Mouse (Mus musculus) embryonic facial prominence, embryonic 14.5 days (tissue): ENCODE data around the gene Fam104a. TPM values are rescaled to one million over a fixed set of nuclear protein-coding genes. Genes with fewer than 3 reads are reported as not detected.
A peak's percentile ranks its signal among the peaks of the same experiment; 100 is the strongest.

Experiments
- ATAC-seq: fragments of 200-750 bp; cut with Nextera tagmentation; 2 replicates; pipeline ENCODE4 v1.8.0; 2017; ENCODE audit warnings: low read depth, moderate number of reproducible peaks, moderate TSS enrichment
- DNase-seq: peaks from one replicate; pipeline ENCODE4 v3.0.0-alpha.2; 2015; ENCODE audit warnings: low spot score
- H3K27ac ChIP-seq: fragments of 300-500 bp; sonication (generic); replicated peaks from 2 replicates; pipeline ENCODE4 v1.5.1; 2014; ENCODE audit warnings: low read depth, mild to moderate bottlenecking, low read length, moderate library complexity
- H3K27me3 ChIP-seq: fragments of 300-500 bp; sonication (generic); replicated peaks from 2 replicates; pipeline ENCODE4 v1.6.1; 2014; ENCODE audit warnings: low read length; ENCODE audit not compliant: control insufficient read depth, insufficient read depth
- H3K36me3 ChIP-seq: fragments of 300-500 bp; sonication (generic); 2 replicates; pipeline ENCODE4 v1.6.1; 2014; ENCODE audit warnings: low read length, mixed read lengths; ENCODE audit not compliant: control insufficient read depth, insufficient read depth
- H3K4me1 ChIP-seq: fragments of 300-500 bp; sonication (generic); 2 replicates; pipeline ENCODE4 v1.6.1; 2014; ENCODE audit warnings: antibody characterized with exemption, low read length; ENCODE audit not compliant: control insufficient read depth, insufficient read depth
- H3K4me2 ChIP-seq: fragments of 300-500 bp; sonication (generic); 2 replicates; pipeline ENCODE4 v1.6.1; 2014; ENCODE audit warnings: low read depth, mild to moderate bottlenecking, low read length, moderate library complexity, mixed read lengths
- H3K4me3 ChIP-seq: fragments of 300-500 bp; sonication (generic); 2 replicates; pipeline ENCODE4 v1.5.1; 2014; ENCODE audit warnings: low read depth, mild to moderate bottlenecking, low read length
- H3K9ac ChIP-seq: fragments of 300-500 bp; sonication (generic); 2 replicates; pipeline ENCODE4 v1.6.1; 2014; ENCODE audit warnings: low read depth, mild to moderate bottlenecking, low read length, moderate library complexity, mixed read lengths
- H3K9me3 ChIP-seq: fragments of 300-500 bp; sonication (generic); 2 replicates; pipeline ENCODE4 v1.6.1; 2016; ENCODE audit warnings: low read length; ENCODE audit not compliant: control insufficient read depth
- WGBS: fragments of 180-500 bp; shearing (Covaris S2); extraction: QIAGEN DNeasy Blood & Tissue Kit; methylation state at CpG from one replicate; pipeline ENCODE4 v1.1.7; 2014; 5-methylcytosine and 5-hydroxymethylcytosine counted together
- polyA plus RNA-seq: library from polyadenylated mRNA; unstranded; fragments of >200 nt; fragmentation: Nextera tagmentation; extraction: Ambion mirVana; gene quantifications from 2 replicates; pipeline ENCODE4 v1.2.1, GENCODE M21; 2014

The Fam104a gene
- polyA plus RNA-seq, 1 experiment from 2014 or later, result 48.6 TPM

DNA sequence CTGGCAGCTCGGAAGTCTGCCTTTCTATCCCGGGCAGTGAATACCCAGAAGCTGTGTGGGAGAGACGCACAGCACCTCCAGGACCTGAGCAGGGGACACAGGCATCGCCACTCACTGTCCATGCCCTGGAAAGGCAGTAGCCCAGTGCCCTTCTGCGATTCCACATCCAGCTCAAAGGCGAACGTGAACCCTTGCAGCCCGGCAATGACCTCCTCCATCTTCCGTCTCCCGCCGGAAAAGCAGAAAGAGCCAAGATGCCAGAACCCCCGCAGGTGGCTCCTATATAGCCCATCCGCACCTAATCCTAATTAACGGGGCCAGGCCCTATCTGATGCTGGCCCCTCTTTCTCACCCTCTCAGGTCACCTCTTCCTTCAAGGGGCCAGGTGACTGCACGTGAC, 25.3 kb upstream of the Fam104a start:
- WGBS, result 20% methylated on average over 14 of the region's 15 CpGs
- Histone ChIP-seq H3K27ac (no peak overlapping the region), H3K4me2 (peak overlapping the region; percentile 3; the same call in 1 of the 2 replicates)

DNA sequence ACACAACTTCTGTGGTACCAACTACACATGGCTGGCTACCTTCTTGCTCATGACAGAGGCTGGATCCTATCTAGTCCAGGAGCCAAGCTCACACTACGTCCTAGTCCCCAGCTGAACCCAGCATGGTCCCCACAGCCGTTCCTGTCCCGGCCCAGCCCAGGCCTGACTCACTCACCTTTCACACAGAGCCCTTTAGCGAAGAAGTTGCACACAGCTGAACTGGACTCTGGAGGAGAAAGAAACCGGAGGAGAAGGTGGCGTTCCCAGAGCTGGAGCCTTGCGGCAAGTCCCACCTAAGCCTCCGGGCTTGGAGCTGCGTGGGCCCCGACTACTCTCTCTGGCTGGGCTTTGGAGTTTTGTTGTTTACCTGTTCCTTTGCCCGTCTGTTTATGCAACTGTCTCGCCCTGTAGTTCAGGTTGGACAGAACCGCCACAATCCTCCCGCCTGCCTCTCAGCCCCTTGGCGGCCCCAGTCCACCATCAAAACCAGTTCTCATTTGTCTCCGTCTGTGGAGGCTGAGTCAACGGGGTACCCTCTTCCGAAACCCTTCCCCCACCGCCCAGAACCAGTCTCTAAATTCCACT, 24.8 kb upstream of the Fam104a start:
- 42% methylated on average over 19 of the region's 19 CpGs for WGBS
- Histone ChIP-seq H3K4me2 (no peak overlapping the region), H3K9me3 (no peaks in the 10 kb centered on the region), H3K36me3 (no peaks in the 10 kb centered on the region), H3K27ac (no peak overlapping the region), H3K4me1 (peaks cover 19% of the 10 kb centered on the region), H3K9ac (0 out of 2 replicates have a peak overlapping the region, but pooled peaks have one; percentile 12), H3K27me3 (no peaks in the 10 kb centered on the region), H3K4me3 (no peak overlapping the region)
- ATAC-seq (no peak), DNase-seq (no peak)

More for the DNA sequence above, 25.3 kb upstream of the Fam104a start:
- Histone ChIP-seq H3K36me3 (no peaks in the 10 kb centered on the region), H3K4me1 (peaks cover 19% of the 10 kb centered on the region), H3K9ac (0 out of 2 replicates have a peak overlapping the region, but pooled peaks have one; percentile 12), H3K27me3 (no peaks in the 10 kb centered on the region), H3K9me3 (no peaks in the 10 kb centered on the region), H3K4me3 (no peak overlapping the region)
- ATAC-seq (no peak), DNase-seq (no peak)

DNA sequence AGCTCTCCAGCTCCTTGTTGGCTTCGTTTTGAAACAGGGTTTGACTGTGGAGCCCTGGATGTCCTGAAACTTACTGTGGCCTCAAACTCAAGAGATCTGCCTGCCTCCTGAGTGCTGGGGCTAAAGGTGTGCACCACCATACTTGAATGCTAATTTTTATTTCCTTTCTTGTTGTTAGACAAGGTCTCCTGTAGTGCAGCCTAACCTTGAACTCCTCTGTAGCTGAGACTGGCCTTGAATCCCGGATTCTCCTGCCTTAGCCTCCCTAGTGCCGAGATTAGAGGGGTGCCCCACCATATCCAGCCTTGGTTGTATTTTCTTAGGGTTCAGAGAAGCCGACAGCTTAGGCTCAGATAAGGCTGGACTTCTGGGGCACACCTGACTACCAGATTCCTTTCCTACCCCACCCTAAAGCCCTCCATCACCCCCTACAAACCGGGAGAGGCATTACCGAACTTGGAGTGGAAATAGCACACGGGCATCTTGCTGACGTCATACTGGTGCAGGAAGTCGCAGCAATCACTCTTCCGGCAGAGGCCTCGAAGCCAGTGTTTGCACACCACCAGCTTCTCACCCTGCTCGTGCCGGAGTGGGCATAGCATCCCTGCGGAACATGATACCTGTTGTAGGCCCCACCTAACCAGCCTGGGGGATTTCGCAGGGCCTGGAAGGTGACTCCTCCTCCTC, 22.2 kb upstream of the Fam104a start:
- no peak overlapping the region for H3K9ac ChIP-seq
- H3K36me3 ChIP-seq, result no peaks in the 10 kb centered on the region
- H3K27ac ChIP-seq, result no peak overlapping the region
- DNase-seq (no peak), ATAC-seq (no peak)
- 77% methylated on average over 15 of the region's 15 CpGs for WGBS
- peaks cover 19% of the 10 kb centered on the region for H3K4me1 ChIP-seq
- no peaks in the 10 kb centered on the region for H3K9me3 ChIP-seq
- no peak overlapping the region for H3K4me2 ChIP-seq
- H3K4me3 ChIP-seq, result no peak overlapping the region
- H3K27me3 ChIP-seq, result no peaks in the 10 kb centered on the region

DNA sequence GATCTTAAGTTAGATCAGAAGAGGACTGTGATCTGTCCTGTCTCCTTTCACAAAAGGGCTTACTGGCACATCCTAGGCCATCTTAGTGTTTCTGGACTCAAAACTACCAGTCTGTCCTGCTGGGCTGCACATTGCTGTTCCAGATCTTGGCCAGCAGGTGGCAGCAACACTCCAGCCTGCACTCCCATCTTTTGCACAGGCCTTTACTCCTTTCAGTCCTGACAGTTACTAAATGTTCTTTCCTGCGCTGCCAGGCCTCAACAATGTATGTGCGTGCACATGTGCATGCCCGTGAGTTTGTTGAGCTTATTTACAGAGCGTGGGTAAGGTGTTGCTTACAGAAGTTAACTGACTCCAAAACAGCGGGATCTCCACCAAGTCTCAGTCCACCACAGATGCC, 19.8 kb upstream of the Fam104a start:
- no peaks in the 10 kb centered on the region for H3K36me3 ChIP-seq
- ATAC-seq (peak; percentile 54), DNase-seq (peak; percentile 71)
- no peaks in the 10 kb centered on the region for H3K27me3 ChIP-seq
- no peaks in the 10 kb centered on the region for H3K4me1 ChIP-seq
- 35% methylated on average over 5 of the region's 5 CpGs for WGBS
- no peak overlapping the region for H3K4me2 ChIP-seq
- H3K4me3 ChIP-seq, result no peak overlapping the region
- no peaks in the 10 kb centered on the region for H3K9me3 ChIP-seq
- H3K9ac ChIP-seq, result no peak overlapping the region
- 0 out of 2 replicates have a peak overlapping the region, but pooled peaks have one; percentile 28 for H3K27ac ChIP-seq

DNA sequence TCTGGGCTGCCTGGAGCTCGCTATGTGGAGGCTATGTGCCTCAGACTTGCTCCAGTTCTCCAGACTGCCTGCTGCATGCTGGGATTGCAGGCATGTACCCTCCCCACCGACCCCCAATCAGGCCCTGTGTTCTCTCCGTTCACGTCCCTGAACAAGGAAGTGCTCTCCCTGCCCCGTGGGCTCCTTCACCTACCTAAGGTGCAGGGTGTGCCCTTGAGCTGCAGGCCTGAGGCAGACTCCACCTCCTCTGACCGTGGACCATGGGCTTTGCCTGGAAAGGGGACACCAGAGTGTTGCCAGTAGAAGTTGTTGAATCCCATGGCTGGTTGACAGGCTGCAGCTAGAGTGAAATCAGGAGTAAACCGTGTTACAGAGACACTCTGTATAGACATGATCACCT, 15.7 kb upstream of the Fam104a start:
- 77% methylated on average over 7 of the region's 7 CpGs for WGBS
- Histone ChIP-seq H3K9me3 (no peaks in the 10 kb centered on the region), H3K4me1 (no peaks in the 10 kb centered on the region), H3K27me3 (no peaks in the 10 kb centered on the region), H3K4me2 (no peak overlapping the region), H3K27ac (no peak overlapping the region), H3K36me3 (peaks cover 22% of the 10 kb centered on the region), H3K9ac (no peak overlapping the region), H3K4me3 (no peak overlapping the region)
- DNase-seq (no peak), ATAC-seq (no peak)

DNA sequence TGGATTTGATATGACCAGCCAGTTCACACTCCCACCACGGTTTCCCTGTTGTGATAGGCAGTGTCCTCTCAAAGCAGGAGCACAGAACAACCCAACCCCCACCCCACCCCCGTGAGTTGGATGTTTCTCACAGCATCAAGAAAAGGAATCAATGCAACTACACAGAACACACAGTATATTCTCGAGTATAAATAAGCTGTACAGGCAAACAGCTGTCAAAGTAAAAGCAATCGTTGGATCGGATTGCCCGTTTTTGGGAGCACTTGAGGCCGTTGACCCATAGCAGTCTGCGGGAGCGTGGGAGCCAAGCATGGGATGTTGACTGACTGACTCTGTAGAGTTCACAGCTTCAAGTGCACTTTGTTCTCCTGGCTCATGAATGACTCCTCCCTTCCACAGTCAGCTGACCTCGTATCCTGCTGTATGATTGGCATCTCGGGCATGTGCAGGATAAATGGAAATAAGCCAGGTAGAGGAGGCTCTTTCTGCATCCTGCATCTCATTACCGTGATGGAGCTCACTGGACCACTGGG, 14.1 kb upstream of the Fam104a start:
- no peak overlapping the region for H3K9ac ChIP-seq
- no peak overlapping the region for H3K4me2 ChIP-seq
- no peaks in the 10 kb centered on the region for H3K27me3 ChIP-seq
- H3K36me3 ChIP-seq, result peaks cover 38% of the 10 kb centered on the region
- 74% methylated on average over 12 of the region's 12 CpGs for WGBS
- H3K9me3 ChIP-seq, result no peaks in the 10 kb centered on the region
- no peak for ATAC-seq
- no peak overlapping the region for H3K4me3 ChIP-seq
- H3K4me1 ChIP-seq, result no peaks in the 10 kb centered on the region
- DNase-seq, result no peak
- H3K27ac ChIP-seq, result no peak overlapping the region

DNA sequence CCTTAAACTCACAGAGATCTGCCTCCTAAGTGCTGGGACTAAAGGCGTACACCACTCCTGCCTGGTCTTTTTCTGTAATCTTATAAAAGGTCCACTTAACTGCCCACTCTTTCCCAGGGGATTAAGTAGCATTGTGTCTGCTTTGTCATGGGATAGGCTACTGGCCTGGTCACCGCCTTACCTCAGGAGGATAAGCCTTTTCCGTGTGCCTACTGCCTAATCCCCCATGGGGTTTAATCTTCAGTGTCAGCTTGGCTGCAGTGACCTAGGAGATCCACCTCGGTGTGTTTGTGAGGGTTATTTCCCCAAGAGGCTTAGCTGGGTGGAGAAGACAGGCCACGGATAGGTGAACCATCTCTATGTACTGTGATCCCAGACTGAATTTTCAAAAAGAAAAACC, 13.6 kb upstream of the Fam104a start:
- Histone ChIP-seq H3K9ac (no peak overlapping the region), H3K27ac (no peak overlapping the region), H3K4me3 (no peak overlapping the region), H3K36me3 (peaks cover 42% of the 10 kb centered on the region), H3K4me1 (no peaks in the 10 kb centered on the region), H3K27me3 (no peaks in the 10 kb centered on the region), H3K9me3 (no peaks in the 10 kb centered on the region), H3K4me2 (no peak overlapping the region)
- WGBS, result 70% methylated on average over 5 of the region's 5 CpGs
- DNase-seq (peak; percentile 43), ATAC-seq (peak; percentile 19; the same call in 1 of the 2 replicates)

DNA sequence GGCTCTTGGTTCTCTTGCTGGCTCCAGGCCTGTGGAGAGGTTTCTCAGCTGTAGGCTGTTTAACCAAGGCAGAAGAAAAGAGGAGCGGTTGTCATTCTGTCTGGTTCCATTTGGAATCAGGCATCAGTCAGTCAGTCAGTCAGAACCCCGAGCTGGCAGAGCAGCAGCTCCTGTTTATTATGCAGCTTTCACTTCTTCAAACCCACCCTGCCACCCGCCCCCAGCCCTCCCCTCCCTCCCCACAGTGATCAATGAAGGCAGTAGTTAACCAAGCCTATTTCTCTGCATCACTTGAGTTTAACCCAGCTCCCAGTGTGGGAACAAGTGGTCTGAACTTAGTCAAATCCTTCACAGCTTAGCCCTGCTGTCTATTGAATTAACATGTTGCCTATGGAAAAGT, 7.9 kb upstream of the Fam104a start:
- H3K9me3 ChIP-seq, result no peaks in the 10 kb centered on the region
- no peaks in the 10 kb centered on the region for H3K4me1 ChIP-seq
- H3K9ac ChIP-seq, result peak overlapping the region; percentile 19; the same call in 1 of the 2 replicates
- WGBS, result 56% methylated on average over 3 of the region's 3 CpGs
- DNase-seq, result no peak
- no peak overlapping the region for H3K4me3 ChIP-seq
- H3K36me3 ChIP-seq, result peaks cover 86% of the 10 kb centered on the region
- no peak overlapping the region for H3K4me2 ChIP-seq
- H3K27ac ChIP-seq, result no peak overlapping the region
- no peak for ATAC-seq
- no peaks in the 10 kb centered on the region for H3K27me3 ChIP-seq
